Mouse (Mus musculus) heart, embryonic 16.5 days (tissue): Measurements from ENCODE around the gene Tbc1d2b. TPM values are rescaled to one million over a fixed set of nuclear protein-coding genes. Genes with fewer than 3 reads are reported as not detected.

Experiments
- ATAC-seq: fragments of 200-750 bp; cut with Nextera tagmentation; replicated peaks from 2 replicates; pipeline ENCODE4 v1.8.0; 2017; ENCODE audit warnings: moderate number of reproducible peaks; ENCODE audit not compliant: insufficient read depth, low FRiP score; ENCODE audit errors: extremely low read depth
- H3K27ac ChIP-seq: fragments of 300-500 bp; sonication (generic); 2 replicates; pipeline ENCODE4 v1.5.1; 2014; ENCODE audit warnings: mild to moderate bottlenecking, low read length, control low read depth, moderate library complexity
- H3K27me3 ChIP-seq: fragments of 300-500 bp; sonication (generic); 2 replicates; pipeline ENCODE4 v1.6.1; 2014; ENCODE audit warnings: low read length, mixed read lengths; ENCODE audit not compliant: control insufficient read depth, insufficient read depth
- H3K36me3 ChIP-seq: fragments of 300-500 bp; sonication (generic); 2 replicates; pipeline ENCODE4 v1.6.1; 2014; ENCODE audit not compliant: control insufficient read depth, insufficient read depth
- H3K4me1 ChIP-seq: fragments of 300-500 bp; sonication (generic); 2 replicates; pipeline ENCODE4 v1.6.1; 2014; ENCODE audit warnings: low read length, mixed read lengths; ENCODE audit not compliant: control insufficient read depth, insufficient read depth
- H3K4me2 ChIP-seq: fragments of 300-500 bp; sonication (generic); 2 replicates; pipeline ENCODE4 v1.6.1; 2014; ENCODE audit warnings: low read depth, mild to moderate bottlenecking, control low read depth, low read length
- H3K4me3 ChIP-seq: fragments of 300-500 bp; sonication (generic); 2 replicates; pipeline ENCODE4 v1.5.1; 2014; ENCODE audit warnings: mild to moderate bottlenecking, control low read depth, low read length
- H3K9ac ChIP-seq: fragments of 300-500 bp; sonication (generic); 2 replicates; pipeline ENCODE4 v1.6.1; 2014; ENCODE audit warnings: low read length, control low read depth
- H3K9me3 ChIP-seq: fragments of 300-500 bp; sonication (generic); replicated peaks from 2 replicates; pipeline ENCODE4 v1.6.1; 2016; ENCODE audit warnings: low read length; ENCODE audit not compliant: control insufficient read depth
- WGBS: fragments of 180-500 bp; shearing (Covaris S2); extraction: QIAGEN DNeasy Blood & Tissue Kit; methylation state at CpG from one replicate; pipeline ENCODE4 v1.1.7; 2014; 5-methylcytosine and 5-hydroxymethylcytosine counted together
- polyA plus RNA-seq: library from polyadenylated mRNA; unstranded; fragments of >200 nt; fragmentation: Nextera tagmentation; extraction: Ambion mirVana; gene quantifications from 2 replicates; pipeline ENCODE4 v1.2.1, GENCODE M21; 2015

Gene Tbc1d2b
- polyA plus RNA-seq, 1 experiment from 2014 or later, result 6.9 TPM

DNA sequence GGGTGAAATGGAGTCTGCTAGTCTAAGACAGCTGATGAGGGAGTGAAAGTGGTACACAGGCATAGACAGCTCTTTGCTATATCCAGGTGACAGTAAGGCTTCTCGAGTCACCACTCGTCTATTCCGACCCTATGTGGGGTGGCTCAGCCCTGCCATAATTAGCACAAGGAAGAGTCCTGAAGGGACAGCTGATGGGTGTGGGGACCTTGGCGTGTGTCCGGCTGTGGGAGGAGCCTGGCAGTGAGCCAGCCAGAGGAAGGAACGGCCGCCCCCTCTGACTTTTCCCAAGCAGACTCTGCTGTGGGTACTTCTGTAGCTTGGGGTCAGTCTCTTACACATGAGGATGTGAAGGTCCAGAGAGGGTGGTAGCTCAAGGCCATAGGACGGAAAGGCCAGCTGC lies 86.5 kb downstream of the Tbc1d2b start:
- Histone ChIP-seq H3K4me2 (peak overlapping the region; percentile 10; the same call in 1 of the 2 replicates), H3K9ac (0 out of 2 replicates have a peak overlapping the region, but pooled peaks have one; percentile 16), H3K4me3 (no peak overlapping the region), H3K9me3 (no peaks in the 10 kb centered on the region), H3K27ac (peak overlapping the region; percentile 85), H3K27me3 (no peaks in the 10 kb centered on the region), H3K4me1 (peaks cover 53% of the 10 kb centered on the region), H3K36me3 (no peaks in the 10 kb centered on the region)
- 22% methylated on average over 8 of the region's 8 CpGs for WGBS
- peak; percentile 57 for ATAC-seq

DNA sequence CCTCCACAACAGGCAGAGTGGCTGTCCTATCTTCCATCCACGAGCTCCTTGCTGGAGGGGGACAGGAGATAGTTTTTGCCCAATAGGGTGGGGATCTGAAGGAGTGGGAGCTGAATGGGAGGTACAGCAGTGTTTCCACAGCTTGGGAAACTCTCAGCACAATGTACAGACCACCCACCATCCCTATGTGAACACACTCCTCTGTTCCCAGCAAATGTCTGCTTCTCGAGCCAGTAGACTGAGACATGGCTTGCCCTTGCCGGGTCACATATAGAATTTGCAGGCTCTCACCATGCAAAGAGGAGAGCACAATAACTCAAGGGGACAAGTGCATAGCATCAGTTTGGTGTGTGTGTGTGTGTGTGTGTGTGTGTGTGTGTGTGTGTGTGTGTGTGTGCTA lies 87.1 kb downstream of the Tbc1d2b start:
- Histone ChIP-seq H3K4me3 (no peak overlapping the region), H3K4me1 (peaks cover 47% of the 10 kb centered on the region), H3K9ac (0 out of 2 replicates have a peak overlapping the region, but pooled peaks have one; percentile 13), H3K9me3 (no peaks in the 10 kb centered on the region), H3K36me3 (no peaks in the 10 kb centered on the region), H3K27me3 (no peaks in the 10 kb centered on the region), H3K4me2 (no peak overlapping the region), H3K27ac (peak overlapping the region; percentile 85)
- 48% methylated on average over 3 of the region's 3 CpGs for WGBS
- no peak for ATAC-seq

DNA sequence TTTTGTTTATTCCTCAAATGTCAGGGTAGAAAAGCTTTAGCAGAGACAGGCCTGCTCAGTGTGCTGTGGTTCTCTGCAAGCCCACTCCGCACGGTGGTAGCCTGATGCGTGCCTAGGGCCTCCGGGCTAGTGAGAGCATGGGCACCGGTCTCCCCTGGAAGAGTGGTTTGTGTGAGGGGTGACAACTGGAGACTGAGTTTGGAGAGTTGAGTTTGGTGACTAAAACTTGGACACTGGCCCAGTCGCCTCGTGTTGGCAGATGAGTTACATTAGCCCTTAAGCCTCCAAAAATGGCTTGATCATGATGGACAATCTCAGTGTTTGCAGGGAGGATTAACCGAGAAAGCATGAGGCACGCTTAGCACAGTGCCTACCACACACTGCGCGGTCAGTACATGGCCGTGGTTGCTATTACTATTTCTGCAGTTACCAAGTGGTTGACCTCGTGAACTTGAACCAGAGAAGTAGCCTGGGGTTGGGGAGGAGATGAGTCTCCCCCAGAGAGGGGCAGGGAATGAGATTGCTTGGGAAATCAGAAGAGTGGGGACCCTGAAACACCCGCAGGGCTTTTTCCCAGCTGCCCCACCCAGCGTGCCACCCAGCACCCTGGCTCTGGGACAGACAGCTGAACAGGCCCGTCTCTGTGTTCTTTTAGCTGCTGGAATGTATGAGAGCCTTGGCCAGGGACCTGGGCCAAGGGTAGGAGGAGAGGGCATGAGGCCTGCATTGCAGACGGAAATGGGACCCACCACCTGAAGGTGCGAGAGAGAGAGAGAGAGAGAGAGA lies 87.8 kb downstream of the Tbc1d2b start:
- H3K27me3 ChIP-seq, result no peaks in the 10 kb centered on the region
- no peak overlapping the region for H3K9ac ChIP-seq
- no peak overlapping the region for H3K4me2 ChIP-seq
- peaks cover 43% of the 10 kb centered on the region for H3K4me1 ChIP-seq
- H3K36me3 ChIP-seq, result 0 out of 2 replicates have a peak, but pooled peaks cover 2% of the 10 kb centered on the region
- peak overlapping the region; percentile 85 for H3K27ac ChIP-seq
- peak; percentile 59; the same call in 1 of the 2 replicates for ATAC-seq
- whole genome bisulfite sequencing, result 31% methylated on average over 18 of the region's 18 CpGs
- no peaks in the 10 kb centered on the region for H3K9me3 ChIP-seq
- no peak overlapping the region for H3K4me3 ChIP-seq

DNA sequence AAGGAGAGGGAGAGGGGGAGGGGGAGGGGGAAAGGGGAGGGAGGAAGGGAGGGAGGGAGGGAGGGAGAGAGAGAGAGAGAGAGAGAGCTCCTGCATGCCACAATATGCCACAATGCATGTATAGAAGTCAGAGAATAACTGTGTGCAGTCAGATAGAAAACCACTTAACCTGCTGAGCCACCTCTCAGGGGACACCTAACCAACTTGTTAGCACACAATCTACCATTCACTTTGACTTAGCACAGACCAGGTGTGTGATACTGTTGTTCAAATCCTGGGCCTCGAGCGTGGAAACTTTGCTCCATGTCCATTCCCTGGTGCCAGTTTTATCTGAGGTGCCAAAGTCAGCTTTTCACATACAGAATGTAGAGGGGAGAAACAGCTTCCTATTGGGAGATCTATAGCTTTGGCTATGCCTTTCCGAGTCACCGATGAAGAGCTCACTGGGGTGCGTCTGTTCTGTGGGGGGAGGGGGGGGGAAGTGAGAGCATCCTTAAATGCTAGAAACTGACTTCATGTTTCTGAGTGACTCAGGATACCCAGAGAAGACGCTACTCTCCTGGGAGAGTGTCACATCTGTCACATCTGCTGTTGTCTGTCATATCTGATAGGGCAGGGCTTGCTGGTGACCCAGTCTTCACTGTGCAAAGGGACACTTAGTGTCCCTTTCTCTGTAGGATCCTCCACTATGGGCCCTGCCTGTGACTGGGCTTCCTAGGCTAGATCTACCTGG lies 88.8 kb downstream of the Tbc1d2b start:
- H3K4me2 ChIP-seq, result no peak overlapping the region
- 0 out of 2 replicates have a peak, but pooled peaks cover 4% of the 10 kb centered on the region for H3K36me3 ChIP-seq
- no peak for ATAC-seq
- H3K9me3 ChIP-seq, result no peaks in the 10 kb centered on the region
- no peak overlapping the region for H3K9ac ChIP-seq
- H3K27me3 ChIP-seq, result no peaks in the 10 kb centered on the region
- no peak overlapping the region for H3K4me3 ChIP-seq
- WGBS, result 79% methylated on average over 6 of the region's 6 CpGs
- H3K4me1 ChIP-seq, result peaks cover 43% of the 10 kb centered on the region
- peak overlapping the region; percentile 48 for H3K27ac ChIP-seq

DNA sequence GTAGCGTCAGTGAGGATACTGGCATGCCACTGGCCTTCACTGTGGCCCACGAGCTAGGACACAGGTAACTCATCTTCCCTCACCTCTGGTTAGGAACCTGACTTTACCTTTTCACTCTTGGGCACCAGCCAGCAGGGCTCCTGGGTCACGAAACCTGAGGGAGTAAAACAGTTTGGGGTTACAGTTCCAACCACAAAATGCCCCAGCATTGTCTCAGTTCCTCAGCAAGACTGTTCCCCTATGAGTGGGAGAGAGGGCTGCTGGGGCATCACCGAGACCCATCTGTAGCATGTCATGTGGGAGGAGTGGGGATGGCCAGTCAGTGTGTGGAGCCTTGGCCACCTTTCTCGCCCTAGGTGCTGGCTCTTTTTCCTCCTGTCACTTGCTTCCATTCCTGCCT lies 91.2 kb downstream of the Tbc1d2b start:
- H3K4me2 ChIP-seq, result no peak overlapping the region
- no peak overlapping the region for H3K9ac ChIP-seq
- ATAC-seq, result no peak
- H3K27ac ChIP-seq, result no peak overlapping the region
- 82% methylated on average over 5 of the region's 5 CpGs for WGBS
- no peaks in the 10 kb centered on the region for H3K27me3 ChIP-seq
- H3K4me1 ChIP-seq, result peaks cover 27% of the 10 kb centered on the region
- H3K9me3 ChIP-seq, result no peaks in the 10 kb centered on the region
- no peak overlapping the region for H3K4me3 ChIP-seq
- 0 out of 2 replicates have a peak, but pooled peaks cover 4% of the 10 kb centered on the region for H3K36me3 ChIP-seq

DNA sequence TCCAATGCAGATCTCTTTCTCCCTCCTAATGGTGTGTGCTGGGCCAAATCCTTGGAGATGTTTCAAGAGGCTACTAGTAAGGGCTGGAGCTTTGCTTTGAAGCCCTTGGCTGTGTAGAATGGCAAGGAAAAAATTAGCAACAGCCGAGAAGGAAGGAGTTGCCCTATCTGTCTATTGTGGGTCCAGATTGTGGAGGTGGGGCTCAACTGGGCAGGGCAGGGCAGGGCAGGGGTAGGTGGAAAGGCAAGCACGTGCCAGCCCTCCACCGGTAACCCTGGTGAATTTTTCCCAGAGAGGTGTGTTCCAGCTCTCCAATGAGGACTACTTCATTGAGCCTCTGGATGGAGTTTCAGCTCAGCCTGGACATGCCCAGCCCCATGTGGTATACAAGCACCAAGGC lies 97.3 kb downstream of the Tbc1d2b start:
- ATAC-seq, result no peak
- H3K27me3 ChIP-seq, result no peaks in the 10 kb centered on the region
- no peaks in the 10 kb centered on the region for H3K9me3 ChIP-seq
- H3K9ac ChIP-seq, result no peak overlapping the region
- 74% methylated on average over 3 of the region's 3 CpGs for WGBS
- peaks cover 6% of the 10 kb centered on the region; the same call in 1 of the 2 replicates for H3K36me3 ChIP-seq
- H3K27ac ChIP-seq, result no peak overlapping the region
- H3K4me3 ChIP-seq, result no peak overlapping the region
- H3K4me1 ChIP-seq, result no peaks in the 10 kb centered on the region
- no peak overlapping the region for H3K4me2 ChIP-seq

DNA sequence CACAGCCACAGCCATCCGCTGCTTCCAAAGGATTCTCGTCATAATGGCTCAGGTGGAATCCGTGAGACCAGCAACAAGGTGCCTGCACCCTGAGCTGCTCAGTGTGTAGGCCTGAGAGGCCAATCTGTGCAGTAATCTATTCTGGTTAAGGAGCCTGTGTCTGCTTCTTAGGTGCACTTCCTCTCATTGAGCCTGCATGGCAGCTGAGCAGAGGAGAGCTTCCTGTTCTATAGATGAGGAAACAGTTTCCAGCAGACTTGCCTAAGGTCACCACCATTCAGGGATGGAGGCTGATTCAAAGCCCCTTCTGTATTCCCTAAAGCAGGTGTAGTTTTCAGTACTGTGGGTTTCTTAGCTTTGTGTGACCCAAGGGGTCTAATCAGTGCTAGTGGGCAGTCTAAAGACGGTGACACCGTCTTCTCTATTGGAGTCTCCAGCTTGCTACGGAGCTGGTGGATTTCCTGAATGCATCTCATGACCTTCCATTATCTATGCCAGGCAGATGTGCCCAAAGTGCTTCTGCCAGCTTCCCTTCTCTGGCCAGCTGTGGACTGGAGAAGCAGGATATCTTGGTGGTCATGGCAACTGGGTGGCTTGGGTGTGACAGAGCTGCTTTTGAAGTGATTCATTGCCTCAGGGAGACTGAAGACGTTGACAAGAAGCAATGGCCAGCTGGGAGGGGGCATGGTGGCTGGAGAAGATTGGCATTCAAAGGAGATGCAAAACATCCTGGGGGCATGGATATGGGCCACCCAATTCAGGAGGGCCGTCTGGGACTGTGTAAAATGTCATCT lies 97.9 kb downstream of the Tbc1d2b start:
- WGBS, result 74% methylated on average over 8 of the region's 8 CpGs
- Histone ChIP-seq H3K9ac (no peak overlapping the region), H3K4me3 (no peak overlapping the region), H3K4me1 (no peaks in the 10 kb centered on the region), H3K9me3 (no peaks in the 10 kb centered on the region), H3K4me2 (no peak overlapping the region), H3K27ac (no peak overlapping the region), H3K27me3 (no peaks in the 10 kb centered on the region), H3K36me3 (peaks cover 3% of the 10 kb centered on the region; the same call in 1 of the 2 replicates)
- ATAC-seq, result no peak

DNA sequence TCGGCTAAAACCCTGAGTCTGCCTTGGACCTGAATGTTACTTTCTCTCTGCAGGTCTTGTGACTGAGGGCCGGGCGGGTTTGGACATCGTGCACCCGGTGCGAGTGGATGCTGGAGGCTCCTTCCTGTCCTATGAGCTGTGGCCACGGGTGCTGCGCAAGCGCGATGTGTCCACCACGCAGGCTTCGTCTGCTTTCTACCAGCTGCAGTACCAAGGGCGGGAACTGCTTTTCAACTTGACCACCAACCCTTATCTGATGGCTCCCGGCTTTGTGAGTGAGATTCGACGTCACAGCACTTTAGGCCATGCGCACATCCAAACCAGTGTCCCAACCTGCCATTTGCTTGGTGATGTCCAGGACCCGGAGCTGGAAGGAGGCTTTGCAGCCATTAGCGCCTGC lies 99.2 kb downstream of the Tbc1d2b start:
- Histone ChIP-seq H3K9me3 (no peaks in the 10 kb centered on the region), H3K36me3 (peaks cover 2% of the 10 kb centered on the region; the same call in 1 of the 2 replicates), H3K27me3 (no peaks in the 10 kb centered on the region), H3K4me2 (no peak overlapping the region), H3K27ac (no peak overlapping the region), H3K4me3 (no peak overlapping the region), H3K9ac (no peak overlapping the region), H3K4me1 (peaks cover 7% of the 10 kb centered on the region)
- no peak for ATAC-seq
- WGBS, result 93% methylated on average over 19 of the region's 19 CpGs
